Mouse (Mus musculus) testis, adult 2 months (tissue): ENCODE results near the gene Cdkal1.

Experiments
- CTCF ChIP-seq: fragments of 200-500 bp; IDR thresholded peaks from 2 replicates; pipeline ENCODE4 v1.5.1; 2012; ENCODE audit warnings: low read depth, mild to moderate bottlenecking, inconsistent platforms, low read length, moderate library complexity; ENCODE audit not compliant: control insufficient read depth, insufficient read depth, insufficient replicate concordance
- POLR2A ChIP-seq: fragments of 200-500 bp; IDR thresholded peaks from 2 replicates; pipeline ENCODE4 v1.6.1; 2012; ENCODE audit warnings: low read depth, mild to moderate bottlenecking, inconsistent platforms, low read length, moderate library complexity; ENCODE audit not compliant: control insufficient read depth

DNA sequence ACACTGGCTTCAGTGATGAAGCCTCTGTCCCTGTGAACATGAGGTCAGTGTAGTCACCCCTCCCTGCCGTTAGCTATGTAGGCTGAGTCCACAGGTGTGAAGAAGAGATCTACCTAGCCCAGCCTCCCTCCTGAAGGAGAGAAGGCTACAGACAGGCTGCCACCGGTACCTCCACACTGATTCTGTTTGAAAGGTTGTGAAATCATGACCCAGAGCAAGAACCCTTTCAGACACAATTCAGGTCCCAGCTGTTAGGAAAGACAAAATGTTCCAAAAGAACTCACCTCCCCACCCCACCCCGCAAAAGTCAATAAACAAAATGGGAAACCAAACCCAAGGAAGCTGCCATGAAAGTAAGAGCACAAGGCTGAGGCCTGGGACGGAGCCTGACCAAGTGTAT lies 217.2 kb downstream of the Cdkal1 start:
- no peak for TF ChIP-seq CTCF
- TF ChIP-seq POLR2A: no peak
